Mouse (Mus musculus) urinary bladder, postnatal 4 days (tissue): ENCODE results near the gene Pfdn5.
"Not testable (repeated sequence)": the region's sequence is repeated elsewhere in the genome, so short reads cannot be mapped to it uniquely, and the experiment has no call there.

Source experiments
- DNase-seq, 2 experiments: peaks; one replicate each; pipeline ENCODE4 v3.0.0; 2021 to 2022; ENCODE audit warnings: low spot score in 2 of 2

The Pfdn5 gene

GRCm38 (mm10) chr15:102335254-102335653, 9.3 kb downstream of the Pfdn5 start:
- DNase-seq = no peak

GRCm38 (mm10) chr15:102335925-102336324, 10.0 kb downstream of the Pfdn5 start:
- DNase-seq = not testable (repeated sequence)

- DNase-seq = no peak
Observed at GRCm38 (mm10) chr15:102336946-102337345, 11.0 kb downstream of the Pfdn5 start.

- DNase-seq = no peak
Observed at GRCm38 (mm10) chr15:102339612-102340011, 13.7 kb downstream of the Pfdn5 start.

GRCm38 (mm10) chr15:102341580-102341979, 15.7 kb downstream of the Pfdn5 start:
- no peak for DNase-seq

- no peak for DNase-seq
Observed at GRCm38 (mm10) chr15:102344490-102344889, 18.6 kb downstream of the Pfdn5 start.

GRCm38 (mm10) chr15:102346444-102346843, 20.5 kb downstream of the Pfdn5 start:
- DNase-seq = no peak

GRCm38 (mm10) chr15:102350138-102350941, 24.4 kb downstream of the Pfdn5 start, which contains the start of gene Aaas:
Gene Aaas, minus strand, starts transcription at chr15:102350771.
- DNase-seq = peak; percentile 91 to 97

GRCm38 (mm10) chr15:102350942-102351291, 25.0 kb downstream of the Pfdn5 start:
- DNase-seq = no peak

- no peak for DNase-seq
Observed at GRCm38 (mm10) chr15:102352177-102352576, 26.3 kb downstream of the Pfdn5 start.

- DNase-seq = no peak
Observed at GRCm38 (mm10) chr15:102353986-102354385, 28.1 kb downstream of the Pfdn5 start.

GRCm38 (mm10) chr15:102355134-102355870, 29.4 kb downstream of the Pfdn5 start:
- DNase-seq = peak in 1 of 2 experiments; percentile 47

GRCm38 (mm10) chr15:102355871-102356441, 30.0 kb downstream of the Pfdn5 start:
- DNase-seq = no peak

GRCm38 (mm10) chr15:102356501-102357325, 30.8 kb downstream of the Pfdn5 start:
- DNase-seq = no peak

- no peak for DNase-seq
Observed at GRCm38 (mm10) chr15:102358126-102358525, 32.2 kb downstream of the Pfdn5 start.

- no peak for DNase-seq
Observed at GRCm38 (mm10) chr15:102358834-102359233, 32.9 kb downstream of the Pfdn5 start.

- no peak for DNase-seq
Observed at GRCm38 (mm10) chr15:102362648-102363047, 36.7 kb downstream of the Pfdn5 start.

- no peak for DNase-seq
Observed at GRCm38 (mm10) chr15:102364678-102365077, 38.8 kb downstream of the Pfdn5 start.

GRCm38 (mm10) chr15:102366238-102366637, 40.3 kb downstream of the Pfdn5 start:
- no peak for DNase-seq

- DNase-seq = no peak
Observed at GRCm38 (mm10) chr15:102366733-102367344, 40.9 kb downstream of the Pfdn5 start, which contains the start of gene Sp7. Gene Sp7, minus strand, starts transcription at chr15:102367182.

GRCm38 (mm10) chr15:102369972-102370371, 44.1 kb downstream of the Pfdn5 start:
- DNase-seq = no peak
